Mouse (Mus musculus) Muller cell, postnatal 12 days (primary cell): Measurements from ENCODE around the gene Plpp1.

Experiments used
- DNase-seq: peaks from one replicate; pipeline ENCODE4 v3.0.0-alpha.2; 2015; ENCODE audit errors: inconsistent ontology term

The Plpp1 gene

GRCm38 (mm10) chr13:112772861-112773260 is 27.7 kb upstream of the Plpp1 start:
- DNase-seq, result peak; percentile 46

GRCm38 (mm10) chr13:112773991-112774675 is 26.5 kb upstream of the Plpp1 start:
- no peak for DNase-seq

GRCm38 (mm10) chr13:112775856-112776255 is 24.7 kb upstream of the Plpp1 start:
- DNase-seq, result no peak

- DNase-seq, result no peak
Measured at GRCm38 (mm10) chr13:112778407-112778806, 22.2 kb upstream of the Plpp1 start.

GRCm38 (mm10) chr13:112785305-112785704 is 15.3 kb upstream of the Plpp1 start:
- no peak for DNase-seq

- DNase-seq, result no peak
Measured at GRCm38 (mm10) chr13:112786142-112786541, 14.4 kb upstream of the Plpp1 start.

- no peak for DNase-seq
Measured at GRCm38 (mm10) chr13:112786942-112787533, 13.6 kb upstream of the Plpp1 start.

GRCm38 (mm10) chr13:112790774-112791173 is 9.8 kb upstream of the Plpp1 start:
- DNase-seq, result no peak

- DNase-seq, result no peak
Measured at GRCm38 (mm10) chr13:112791906-112792305, 8.7 kb upstream of the Plpp1 start.

- DNase-seq, result no peak
Measured at GRCm38 (mm10) chr13:112798243-112798952, 2.2 kb upstream of the Plpp1 start.

GRCm38 (mm10) chr13:112798953-112799305 is 1.7 kb upstream of the Plpp1 start:
- DNase-seq, result no peak

GRCm38 (mm10) chr13:112799721-112800241 is 811 bp upstream of the Plpp1 start:
- no peak for DNase-seq

GRCm38 (mm10) chr13:112801381-112802004 is 901 bp downstream of the Plpp1 start:
- no peak for DNase-seq

GRCm38 (mm10) chr13:112803106-112803505 is 2.5 kb downstream of the Plpp1 start:
- DNase-seq, result no peak

- no peak for DNase-seq
Measured at GRCm38 (mm10) chr13:112803661-112804060, 3.1 kb downstream of the Plpp1 start.

GRCm38 (mm10) chr13:112805529-112805928 is 4.9 kb downstream of the Plpp1 start:
- no peak for DNase-seq

GRCm38 (mm10) chr13:112807936-112808667 is 7.5 kb downstream of the Plpp1 start:
- DNase-seq, result peak; percentile 59

- DNase-seq, result no peak
Measured at GRCm38 (mm10) chr13:112809504-112810247, 9.1 kb downstream of the Plpp1 start.

- no peak for DNase-seq
Measured at GRCm38 (mm10) chr13:112810248-112810645, 9.7 kb downstream of the Plpp1 start.

- DNase-seq, result peak; percentile 82
Measured at GRCm38 (mm10) chr13:112810751-112811150, 10.2 kb downstream of the Plpp1 start.
